Comparison of ENCODE assay signal across 17 mouse cellular contexts in genomic region chr8:72507505-72507904, GRCm38 (mm10).
"Had no signal": no experiment of that assay in that cellular context is flagged by ENCODE, and none has a peak within 500 bp of the region (broad histone marks: within the 10 kb centered on the region; RNA-seq: fewer than 3 reads in every experiment).

No protein-coding gene starts in this region.

- H3K36me3 ChIP-seq: midbrain, embryonic 12.5 days; neural tube, embryonic 12.5 days; neural tube, embryonic 15.5 days; stomach, embryonic 15.5 days had no signal

- H3K4me2 ChIP-seq: lung, embryonic 14.5 days; midbrain, embryonic 12.5 days; neural tube, embryonic 12.5 days; neural tube, embryonic 15.5 days; stomach, embryonic 15.5 days had no signal

- H3K4me3 ChIP-seq: midbrain, embryonic 10.5 days; midbrain, embryonic 12.5 days; myocyte; neural tube, embryonic 12.5 days; neural tube, embryonic 15.5 days; stomach, embryonic 15.5 days had no signal

- H3K9ac ChIP-seq: lung, embryonic 14.5 days; midbrain, embryonic 12.5 days; neural tube, embryonic 12.5 days; neural tube, embryonic 15.5 days; stomach, embryonic 15.5 days had no signal

- H3K27ac ChIP-seq: midbrain, embryonic 10.5 days; midbrain, embryonic 12.5 days; neural tube, embryonic 12.5 days; neural tube, embryonic 15.5 days; stomach, embryonic 15.5 days; stomach, postnatal 0 days had no signal

- H3K4me1 ChIP-seq: midbrain, embryonic 10.5 days; midbrain, embryonic 12.5 days; neural tube, embryonic 12.5 days had no signal

- ATAC-seq: midbrain, embryonic 16.5 days had no signal

- DNase-seq: lung, adult 18-20 months; lung, embryonic 14.5 days; lung, postnatal 10 days; lung, postnatal 4 days; midbrain, embryonic 14.5 days; right cerebral cortex, postnatal 14 days; thymus, adult 2 months; thymus, postnatal 25 days; thymus, postnatal 4 days had no signal

- H3K27me3 ChIP-seq: midbrain, embryonic 12.5 days; neural tube, embryonic 12.5 days; neural tube, embryonic 15.5 days; stomach, embryonic 15.5 days had no signal

- H3K9me3 ChIP-seq: midbrain, embryonic 10.5 days; midbrain, embryonic 12.5 days; neural tube, embryonic 12.5 days; neural tube, embryonic 15.5 days; stomach, embryonic 15.5 days had no signal
